Mouse (Mus musculus) left cerebral cortex, adult 11 months (tissue): Measurements from ENCODE around the gene Nudt3.
A peak's percentile ranks its signal among the peaks of the same experiment; 100 is the strongest.
"Not testable (repeated sequence)": the region's sequence is repeated elsewhere in the genome, so short reads cannot be mapped to it uniquely, and the experiment has no call there.

ENCODE experiments used
- DNase-seq: peaks from one replicate; pipeline ENCODE4 v3.0.0; 2022; ENCODE audit warnings: low spot score

Gene Nudt3

DNA sequence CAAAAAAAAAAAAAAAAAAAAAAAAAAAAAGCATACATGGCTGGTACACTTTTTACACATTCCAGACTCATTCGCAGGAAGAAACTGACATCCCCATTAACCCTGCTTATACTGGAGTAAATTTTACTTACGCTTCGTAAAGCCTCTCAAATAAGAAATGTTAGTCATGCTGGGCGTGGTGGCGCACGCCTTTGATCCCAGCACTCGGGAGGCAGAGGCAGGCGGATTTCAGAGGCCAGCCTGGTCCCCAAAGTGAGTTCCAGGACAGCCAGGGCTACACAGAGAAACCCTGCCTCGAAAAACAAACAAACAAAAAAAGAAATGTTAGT is 12.2 kb upstream of the Nudt3 start:
- DNase-seq: not testable (repeated sequence)

GRCm38 (mm10) chr17:27634871-27635574 is 11.7 kb upstream of the Nudt3 start, which contains the start of gene RPS10-NUDT3:
Gene RPS10-NUDT3, minus strand, starts transcription at chr17:27635222.
- DNase-seq: peak; percentile 81

GRCm38 (mm10) chr17:27629249-27630020 is 6.1 kb upstream of the Nudt3 start:
- DNase-seq: peak; percentile 70

DNA sequence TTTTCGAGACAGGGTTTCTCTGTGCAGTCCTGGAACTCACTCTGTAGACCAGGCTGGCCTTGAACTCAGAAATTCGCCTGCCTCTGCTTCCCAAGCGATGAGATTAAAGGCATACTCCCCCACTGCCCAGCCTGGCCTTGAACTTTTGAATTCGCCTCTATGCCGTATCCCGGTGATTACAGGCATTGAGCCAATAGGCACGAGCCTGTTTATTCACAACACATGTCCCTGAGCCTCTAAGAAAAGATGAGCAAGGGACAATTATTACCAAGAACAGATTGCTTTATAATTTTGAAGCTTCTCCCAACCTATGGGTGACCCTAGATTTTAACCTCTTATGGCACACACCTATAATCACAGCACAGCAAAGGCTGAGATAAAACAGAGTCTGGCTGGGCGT is 5.1 kb upstream of the Nudt3 start:
- DNase-seq: no peak

- no peak for DNase-seq
These were observed 4.2 kb upstream of the Nudt3 start for GRCm38 (mm10) chr17:27627451-27627850.

DNA sequence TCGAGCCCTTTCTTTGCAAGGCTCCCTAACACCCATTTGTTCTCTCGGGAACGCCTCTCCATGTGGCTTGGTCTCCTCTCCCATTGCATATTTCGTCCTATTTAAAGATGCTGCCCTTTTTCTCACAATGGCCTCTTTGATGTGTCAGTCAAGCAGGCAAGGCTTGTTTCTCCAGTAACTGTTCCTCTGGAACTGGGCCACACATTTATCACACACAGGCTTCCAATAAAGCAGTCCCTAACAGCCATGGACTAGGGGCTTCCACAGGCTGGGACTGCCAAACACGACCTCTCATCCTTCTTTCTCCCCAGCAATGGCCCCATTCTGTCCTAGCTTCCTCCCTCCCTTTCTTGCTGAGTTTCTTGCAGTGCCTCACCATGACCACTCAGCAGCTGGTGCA is 3.4 kb upstream of the Nudt3 start:
- no peak for DNase-seq

GRCm38 (mm10) chr17:27625455-27626251 is 2.4 kb upstream of the Nudt3 start:
- no peak for DNase-seq

DNA sequence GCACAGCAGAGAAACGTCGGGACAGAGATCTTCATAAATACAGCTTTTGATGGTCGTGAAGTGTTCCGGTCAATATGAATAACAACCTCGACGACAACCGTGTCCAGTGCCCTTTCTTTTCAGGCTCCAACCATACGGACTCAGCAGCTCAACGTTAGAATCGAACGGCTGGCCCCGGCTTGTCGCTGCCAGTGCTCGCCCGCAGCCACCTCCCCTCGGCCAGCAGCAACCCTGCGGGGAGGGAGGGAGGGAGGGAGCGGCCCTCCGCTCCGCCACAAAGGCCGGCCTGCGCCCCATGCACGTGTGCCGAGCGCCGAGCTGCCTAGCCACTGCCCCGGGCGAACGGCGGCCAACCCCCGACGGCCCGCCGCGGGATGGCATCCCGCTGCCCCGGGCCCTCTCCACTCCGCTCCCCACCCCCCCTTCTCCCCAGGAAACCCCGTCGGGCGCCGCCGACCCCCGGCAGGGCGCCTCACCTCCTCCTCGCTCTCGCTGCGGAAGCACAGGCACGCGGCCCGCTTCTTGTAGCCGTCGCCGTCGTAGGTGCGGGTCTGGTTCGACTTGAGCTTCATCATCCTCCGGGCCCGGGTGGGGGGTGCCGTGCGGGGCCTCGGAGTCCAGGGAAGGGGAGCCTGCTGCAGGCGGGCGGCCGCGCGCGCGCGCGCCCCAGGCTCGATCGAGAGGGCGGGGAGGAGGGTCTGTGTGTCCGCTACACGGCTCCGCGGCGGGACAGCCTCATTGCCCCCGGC is 510 bp downstream of the Nudt3 start:
- no peak for DNase-seq

DNA sequence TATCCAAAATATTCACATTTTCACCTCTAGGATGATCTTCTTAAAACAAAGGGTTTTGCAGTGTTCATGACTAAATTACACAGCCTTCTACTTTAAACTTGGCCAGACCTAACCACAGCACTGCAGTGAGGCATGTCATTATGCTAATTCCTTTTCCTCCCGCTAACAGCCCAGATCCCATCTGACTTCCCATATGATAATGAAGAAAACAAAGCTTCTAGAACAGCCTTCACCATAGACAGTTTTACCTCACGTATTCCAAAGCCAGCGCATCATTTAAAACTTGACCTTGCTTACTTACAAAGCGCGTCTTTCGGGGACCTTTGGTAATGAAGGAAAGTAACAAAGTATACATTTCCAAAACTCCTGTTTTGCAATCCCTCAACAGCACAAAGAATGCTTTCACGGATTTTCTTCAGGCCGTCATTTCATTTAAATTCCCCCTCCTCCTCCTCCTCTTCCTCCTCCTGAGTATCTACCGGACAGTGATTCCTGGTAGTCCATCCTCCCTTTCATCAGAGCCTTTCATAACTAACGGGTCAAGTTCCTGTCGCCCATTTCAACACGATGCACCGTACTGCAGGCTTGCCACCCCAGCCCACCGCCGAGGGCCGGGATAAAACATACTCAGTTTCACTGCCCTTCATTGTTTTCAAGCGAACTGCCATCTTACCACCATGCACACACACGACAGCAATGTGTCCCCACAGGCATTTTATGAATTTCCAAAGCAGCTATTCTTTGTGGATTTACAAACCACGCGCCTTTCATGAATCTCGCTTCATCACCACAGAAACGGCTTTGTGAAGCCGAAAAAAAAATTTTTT is 1.4 kb downstream of the Nudt3 start:
- no peak for DNase-seq

DNA sequence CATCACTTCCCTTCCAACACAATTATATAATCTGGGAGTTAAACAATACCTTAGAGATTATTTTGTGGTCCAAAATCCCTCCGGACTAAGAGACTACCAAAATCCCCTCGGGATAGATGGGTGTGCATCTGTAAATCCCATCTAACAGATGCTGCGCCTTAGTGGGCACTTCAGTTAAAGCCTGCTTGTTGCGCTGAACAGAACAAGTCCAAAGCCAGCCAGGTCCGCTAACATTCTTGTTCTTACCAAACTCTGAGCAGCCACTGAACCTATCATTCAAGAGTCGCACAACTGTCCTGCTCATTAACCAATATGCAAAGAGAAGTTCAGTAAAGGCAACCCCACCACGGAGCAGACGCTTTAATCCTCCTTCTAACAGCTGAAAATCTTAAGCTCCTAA is 2.1 kb downstream of the Nudt3 start:
- no peak for DNase-seq

GRCm38 (mm10) chr17:27615388-27615787 is 7.9 kb downstream of the Nudt3 start:
- DNase-seq: no peak

DNA sequence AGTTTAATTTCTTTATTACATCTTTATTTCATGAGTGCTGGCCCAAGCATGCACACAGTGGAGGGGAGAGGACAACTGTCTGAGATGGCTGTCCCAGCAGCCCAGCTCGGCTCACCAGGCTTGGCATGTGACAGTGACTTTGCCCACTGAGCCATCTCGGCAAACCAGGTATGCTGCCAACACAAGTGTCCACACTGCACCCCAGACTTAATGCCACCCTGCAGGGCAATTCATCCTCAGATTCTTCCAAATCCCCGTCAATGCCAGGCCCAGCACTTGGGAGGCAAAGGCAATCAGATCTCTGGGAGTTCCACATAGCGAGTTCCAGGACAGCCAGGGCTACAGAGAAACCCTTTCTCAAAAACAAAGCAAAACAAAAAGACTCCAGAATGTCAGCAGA is 10.3 kb downstream of the Nudt3 start:
- DNase-seq: no peak

DNA sequence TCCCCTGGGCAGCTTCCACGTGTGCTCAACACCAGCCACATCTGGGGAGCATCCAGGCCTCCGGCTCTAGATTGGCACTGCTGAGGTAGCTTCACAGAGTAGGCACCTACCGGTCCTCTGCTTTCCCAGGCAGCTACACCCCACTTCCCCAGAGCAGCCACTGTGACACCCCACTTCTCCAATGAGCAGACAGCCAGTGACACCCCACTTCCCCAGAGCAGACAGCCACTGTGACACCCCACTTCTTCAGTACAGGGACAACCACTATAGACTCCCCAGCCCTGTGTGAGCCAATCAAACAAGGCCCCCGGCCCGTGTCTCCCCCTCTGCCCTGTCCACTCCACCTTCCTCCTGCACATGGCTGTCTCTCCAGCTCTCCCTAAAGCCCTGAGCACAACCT is 11.3 kb downstream of the Nudt3 start:
- DNase-seq: no peak

DNA sequence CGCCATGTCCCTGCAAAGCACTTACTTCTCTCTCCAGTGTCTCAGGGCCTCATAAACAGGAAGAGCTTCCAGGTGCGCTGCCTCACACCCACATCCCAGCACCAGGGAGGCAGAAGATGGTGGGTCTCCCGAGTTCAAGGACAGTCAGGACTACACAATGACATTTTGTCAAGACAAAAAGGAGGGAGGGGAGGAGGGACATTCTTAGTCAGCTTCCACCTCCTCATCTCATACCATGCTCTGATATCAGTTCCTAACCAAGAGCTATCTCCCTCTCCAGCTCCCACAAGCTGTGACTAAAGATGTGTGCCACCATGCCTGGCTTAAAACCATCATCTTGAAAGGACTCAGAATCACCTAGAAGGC is 11.8 kb downstream of the Nudt3 start:
- DNase-seq: no peak

DNA sequence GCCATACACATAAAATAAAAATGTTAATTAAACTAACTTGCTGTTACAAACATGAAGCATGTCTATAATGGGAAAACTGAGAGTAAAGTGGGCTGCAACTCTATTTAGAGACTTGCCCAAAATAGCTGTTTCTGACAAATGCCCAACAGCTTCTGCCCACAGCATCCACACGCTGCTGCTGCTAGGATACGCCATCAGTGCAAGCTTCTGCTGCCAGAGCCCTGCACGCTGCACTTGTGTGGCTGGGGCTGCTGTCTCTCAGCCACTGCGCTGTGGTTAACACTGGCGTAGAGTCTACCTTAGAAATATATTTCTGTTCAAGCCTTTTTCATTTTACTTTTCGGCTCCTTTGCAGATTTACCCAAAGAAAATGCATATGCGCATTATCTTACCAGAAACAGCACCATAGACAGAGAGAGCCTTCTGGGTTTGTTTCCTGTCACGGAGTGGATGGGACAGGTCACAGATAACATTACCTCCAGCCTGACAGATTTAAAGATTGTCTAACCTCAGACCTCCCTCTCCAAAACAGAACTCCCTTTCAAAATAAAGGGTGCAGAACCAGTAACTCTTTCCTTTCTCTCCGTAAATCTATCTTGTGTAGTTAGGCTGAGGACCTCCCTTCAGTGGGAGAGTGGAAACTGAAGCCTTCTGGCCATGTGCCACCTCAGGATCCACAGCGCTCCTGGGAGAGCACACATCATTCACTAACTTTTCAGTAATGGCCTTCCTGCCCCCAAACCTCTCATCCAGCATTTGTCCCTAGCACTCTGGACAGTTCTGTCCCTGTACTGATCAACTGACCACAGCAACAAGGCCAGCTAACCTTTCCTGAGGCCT is 12.4 kb downstream of the Nudt3 start:
- DNase-seq: peak; percentile 73

GRCm38 (mm10) chr17:27609576-27609975 is 13.7 kb downstream of the Nudt3 start:
- no peak for DNase-seq

- DNase-seq: no peak
These were observed 19.6 kb downstream of the Nudt3 start for GRCm38 (mm10) chr17:27603522-27604234.

DNA sequence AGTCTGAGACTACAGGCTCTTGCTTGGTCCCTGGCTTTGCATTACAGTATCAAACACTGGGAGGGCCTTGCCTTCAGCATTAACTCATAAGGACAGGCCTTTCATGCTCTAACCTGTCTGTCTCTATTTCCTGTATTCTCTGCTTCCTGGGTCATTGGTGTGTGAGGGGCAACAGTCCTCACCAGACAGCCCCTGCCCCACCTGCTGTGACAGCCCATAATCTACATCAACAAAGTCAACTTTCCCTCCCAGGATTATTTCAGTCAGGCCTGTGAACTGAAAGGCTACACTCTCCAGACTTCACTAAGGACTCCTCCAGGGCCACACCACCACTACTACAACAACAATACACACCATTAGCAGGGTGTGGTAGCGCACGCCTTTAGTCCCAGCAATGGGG is 20.3 kb downstream of the Nudt3 start:
- no peak for DNase-seq

DNA sequence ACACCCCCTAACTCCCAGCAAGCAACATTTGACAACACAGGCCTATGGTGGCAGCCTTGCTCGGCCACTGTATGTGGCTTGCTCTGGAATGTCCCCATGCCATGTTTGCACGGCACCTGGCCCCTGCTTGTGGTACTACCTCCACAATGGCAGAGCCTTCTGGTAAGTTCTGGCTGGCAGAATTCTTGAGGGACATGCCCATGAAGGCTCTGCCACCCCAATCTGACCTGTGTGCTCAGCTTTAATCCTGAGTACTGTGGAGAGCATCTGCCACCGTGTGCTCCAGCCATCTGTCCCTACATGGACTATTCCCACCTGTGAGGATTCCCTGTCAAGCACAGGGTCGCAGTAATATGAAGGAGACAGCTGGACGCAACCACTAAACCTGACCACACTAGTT is 22.4 kb downstream of the Nudt3 start:
- no peak for DNase-seq

DNA sequence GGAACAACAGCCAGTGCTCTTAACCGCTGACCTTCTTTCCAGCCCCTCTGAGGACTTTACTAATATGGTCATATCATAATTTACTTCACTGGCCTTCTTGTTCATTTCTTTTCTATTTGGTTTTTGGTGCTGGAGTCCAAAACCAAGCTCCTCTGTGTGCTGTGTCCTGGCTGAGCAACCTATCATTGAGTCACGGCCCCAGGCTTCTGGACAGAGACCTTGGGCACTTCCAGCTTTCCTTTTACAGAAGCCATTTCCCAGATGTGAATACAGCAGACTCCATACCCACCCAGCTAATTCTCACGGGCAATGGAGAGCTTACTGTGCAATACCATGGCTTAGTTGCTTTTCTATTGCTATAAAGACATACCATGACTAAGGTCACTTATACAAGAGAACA is 23.0 kb downstream of the Nudt3 start:
- DNase-seq: no peak
